Mouse (Mus musculus): ENCODE results near the gene Fetub. TPM values are rescaled to one million over a fixed set of nuclear protein-coding genes. Genes with fewer than 3 reads are reported as not detected.

Gene Fetub
- total and polyA plus RNA-seq, 3 experiments = 0.66 to 5.1 (median 2.1) TPM

DNA sequence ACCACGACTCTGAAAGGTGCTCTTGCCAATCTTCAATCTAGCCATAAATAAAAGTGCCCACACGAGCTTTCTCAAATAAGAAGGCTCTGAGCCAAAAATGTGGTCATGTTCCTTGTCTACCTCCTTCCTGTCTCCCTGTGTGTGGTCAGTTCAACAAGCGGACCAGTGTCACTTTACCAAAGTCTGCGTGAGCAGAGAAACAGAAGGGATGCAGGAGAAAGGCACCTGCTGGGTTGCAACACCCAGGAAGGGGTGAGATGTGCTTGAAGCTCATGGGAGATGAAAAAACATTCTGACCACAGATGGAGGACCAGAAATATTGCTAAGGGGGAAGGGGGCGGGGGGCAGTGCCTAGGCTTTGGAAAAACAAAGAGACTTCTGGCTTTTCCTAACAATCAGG, 18.8 kb upstream of the Fetub start:
- no peak for DNase-seq (ENCODE audit: low spot score)
- no peaks in the 10 kb centered on the region for H3K36me3 ChIP-seq (replicated peaks)
- no peak overlapping the region for H3K4me3 ChIP-seq (ENCODE audit: low read depth, low read length)
- TF ChIP-seq POLR2AphosphoS5 (IDR thresholded peaks at IDR 0.05; ENCODE audit: insufficient replicate concordance, low read depth, low read length) (no peak), GATA2 (IDR thresholded peaks at IDR 0.05; ENCODE audit: borderline replicate concordance, low read depth, low read length) (no peak), GATA1 (IDR thresholded peaks at IDR 0.05; ENCODE audit: borderline replicate concordance, low read length) (no peak)
- H3K4me1 ChIP-seq (ENCODE audit: insufficient read depth, low read depth, low read length) = no peaks in the 10 kb centered on the region
- H3K9me3 ChIP-seq (replicated peaks) = no peaks in the 10 kb centered on the region
- peaks cover 6% of the 10 kb centered on the region for H3K27me3 ChIP-seq (ENCODE audit: insufficient read depth, low read length)
- ATAC-seq (ENCODE audit: extremely low read depth, insufficient number of reproducible peaks, low FRiP score, poor library complexity, severe bottlenecking) = no peak

DNA sequence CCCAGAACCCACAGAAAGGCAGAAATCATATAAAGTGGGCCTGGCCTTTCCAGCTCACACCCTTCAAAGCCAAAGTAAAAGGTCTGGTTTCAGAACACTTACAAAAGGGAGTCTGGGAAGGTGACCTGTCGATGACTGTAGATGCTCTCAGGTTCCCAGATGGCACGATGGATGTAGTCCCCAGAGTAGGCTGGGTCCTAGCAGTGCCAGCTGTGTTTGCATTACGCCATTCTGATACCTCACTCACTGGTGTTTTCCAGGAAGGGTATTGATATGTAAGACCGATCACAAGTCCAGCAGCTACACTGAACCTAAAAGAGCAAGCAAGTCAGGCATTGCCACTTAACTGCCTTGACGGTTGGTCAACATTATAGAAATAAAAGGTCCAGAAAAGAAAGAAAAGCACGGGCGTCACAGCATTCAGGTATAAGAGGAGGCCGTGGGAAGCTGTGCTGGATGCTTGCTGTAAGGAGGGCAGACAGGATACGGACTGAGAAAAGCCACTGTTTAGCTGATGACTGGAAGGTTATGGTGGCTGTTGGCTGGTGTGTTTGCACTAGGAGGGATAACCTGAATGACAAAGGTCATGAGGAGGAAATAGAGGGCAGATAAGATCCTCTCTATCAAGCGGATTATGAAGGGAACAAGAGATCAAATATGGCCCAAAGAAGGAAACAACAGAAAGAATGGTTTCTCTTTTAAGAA, 18.1 kb upstream of the Fetub start:
- TF ChIP-seq TAL1 (conservative IDR thresholded peaks at IDR 0.05; ENCODE audit: low read depth, low read length) = no peak
- no peak for TF ChIP-seq POLR2AphosphoS5 (IDR thresholded peaks at IDR 0.05; ENCODE audit: insufficient replicate concordance, low read depth, low read length)
- no peak for TF ChIP-seq CTCF (IDR thresholded peaks at IDR 0.05; ENCODE audit: low read depth, low read length)
- TF ChIP-seq GATA1 (IDR thresholded peaks at IDR 0.05; ENCODE audit: borderline replicate concordance, low read length) = no peak
- no peak for TF ChIP-seq GATA2 (IDR thresholded peaks at IDR 0.05; ENCODE audit: borderline replicate concordance, low read depth, low read length)
- Histone ChIP-seq H3K9me3 (replicated peaks) (no peaks in the 10 kb centered on the region), H3K4me3 (ENCODE audit: low read depth, low read length) (no peak overlapping the region), H3K27me3 (ENCODE audit: insufficient read depth, low read length) (peaks cover 8% of the 10 kb centered on the region), H3K36me3 (replicated peaks) (no peaks in the 10 kb centered on the region), H3K4me1 (ENCODE audit: insufficient read depth, low read depth, low read length) (no peaks in the 10 kb centered on the region)
- DNase-seq (ENCODE audit: low spot score) (no peak), ATAC-seq (ENCODE audit: extremely low read depth, insufficient number of reproducible peaks, low FRiP score, poor library complexity, severe bottlenecking) (no peak)

DNA sequence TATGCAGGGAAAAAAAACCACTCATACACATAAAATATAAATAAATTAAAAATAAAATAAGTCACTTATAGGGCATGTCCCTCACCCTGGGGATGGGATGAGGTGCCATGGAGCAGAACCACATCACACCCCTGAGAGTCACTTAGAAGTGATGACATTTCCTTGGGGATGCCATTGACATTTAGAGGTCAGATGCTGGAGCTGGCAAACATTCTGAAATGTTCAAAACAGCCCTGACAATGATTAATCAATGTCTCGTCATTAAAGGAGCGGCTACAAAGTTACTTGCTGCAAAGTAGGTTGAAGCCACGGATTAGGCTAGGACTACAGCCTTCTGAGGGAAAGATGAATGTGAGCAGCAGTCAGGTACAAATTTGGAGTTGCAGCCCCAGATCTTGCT, 16.8 kb upstream of the Fetub start:
- no peak for TF ChIP-seq GATA1 (IDR thresholded peaks at IDR 0.05; ENCODE audit: borderline replicate concordance, low read length)
- no peak for TF ChIP-seq POLR2AphosphoS5 (IDR thresholded peaks at IDR 0.05; ENCODE audit: insufficient replicate concordance, low read depth, low read length)
- no peak for TF ChIP-seq CTCF (IDR thresholded peaks at IDR 0.05; ENCODE audit: low read depth, low read length)
- ATAC-seq (ENCODE audit: extremely low read depth, insufficient number of reproducible peaks, low FRiP score, poor library complexity, severe bottlenecking) (no peak), DNase-seq (ENCODE audit: low spot score) (no peak)
- Histone ChIP-seq H3K36me3 (replicated peaks) (no peaks in the 10 kb centered on the region), H3K27me3 (ENCODE audit: insufficient read depth, low read length) (peaks cover 5% of the 10 kb centered on the region; the same call in 1 of the 2 replicates), H3K9me3 (replicated peaks) (no peaks in the 10 kb centered on the region), H3K4me1 (ENCODE audit: insufficient read depth, low read depth, low read length) (no peaks in the 10 kb centered on the region), H3K4me3 (ENCODE audit: low read depth, low read length) (no peak overlapping the region)

DNA sequence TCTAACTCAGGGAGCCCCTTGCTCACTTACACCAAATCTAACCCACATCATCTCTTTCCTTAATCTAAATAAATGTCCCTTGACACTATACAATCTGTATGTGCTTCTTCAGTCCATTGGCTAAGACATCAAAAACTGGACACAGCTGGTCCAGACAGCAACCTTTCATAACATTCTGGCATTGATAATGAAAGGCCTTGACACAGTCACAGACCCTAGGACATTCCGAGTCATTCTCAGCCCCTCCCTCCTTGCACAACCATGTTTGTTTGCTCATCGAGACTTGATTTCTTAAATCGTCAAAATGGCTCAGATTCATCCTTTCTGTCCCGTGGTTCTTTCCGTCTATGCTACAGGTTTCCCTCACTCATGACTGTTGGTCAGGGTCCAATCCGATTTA, 8.8 kb upstream of the Fetub start:
- Histone ChIP-seq H3K27me3 (ENCODE audit: insufficient read depth, low read length) (peaks cover 7% of the 10 kb centered on the region; the same call in 1 of the 2 replicates), H3K36me3 (replicated peaks) (no peaks in the 10 kb centered on the region), H3K4me1 (ENCODE audit: insufficient read depth, low read depth, low read length) (no peaks in the 10 kb centered on the region), H3K4me3 (ENCODE audit: low read depth, low read length) (no peak overlapping the region), H3K9me3 (replicated peaks) (no peaks in the 10 kb centered on the region)
- ATAC-seq (ENCODE audit: extremely low read depth, insufficient number of reproducible peaks, low FRiP score, poor library complexity, severe bottlenecking) (no peak), DNase-seq (ENCODE audit: low spot score) (no peak)
- no peak for TF ChIP-seq POLR2AphosphoS5 (IDR thresholded peaks at IDR 0.05; ENCODE audit: insufficient replicate concordance, low read depth, low read length)
- no peak for TF ChIP-seq TAL1 (conservative IDR thresholded peaks at IDR 0.05; ENCODE audit: low read depth, low read length)
- no peak for TF ChIP-seq CTCF (IDR thresholded peaks at IDR 0.05; ENCODE audit: low read depth, low read length)
- no peak for TF ChIP-seq GATA1 (IDR thresholded peaks at IDR 0.05; ENCODE audit: borderline replicate concordance, low read length)
- no peak for TF ChIP-seq GATA2 (IDR thresholded peaks at IDR 0.05; ENCODE audit: borderline replicate concordance, low read depth, low read length)

DNA sequence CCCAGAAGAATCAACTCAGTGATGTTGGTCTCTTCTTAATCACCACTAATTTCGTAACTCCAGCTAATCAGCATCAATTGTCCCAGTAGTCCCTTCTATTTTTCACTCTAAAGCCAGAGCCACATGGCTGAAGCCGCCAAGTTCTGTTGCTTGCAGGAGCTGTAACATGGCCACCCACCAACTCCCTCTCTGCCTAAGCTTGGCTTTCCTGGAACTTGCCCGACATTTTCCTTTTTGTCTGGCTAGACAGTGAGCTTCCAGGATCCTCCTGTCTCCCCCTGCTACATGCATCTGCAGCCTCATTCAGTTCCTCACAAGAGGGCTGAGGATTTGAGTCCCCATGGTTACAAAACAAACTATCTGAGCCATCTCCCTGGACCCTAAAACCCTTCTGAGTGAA, 6.1 kb upstream of the Fetub start:
- ATAC-seq (ENCODE audit: extremely low read depth, insufficient number of reproducible peaks, low FRiP score, poor library complexity, severe bottlenecking) (no peak), DNase-seq (ENCODE audit: low spot score) (no peak)
- Histone ChIP-seq H3K4me3 (ENCODE audit: low read depth, low read length) (no peak overlapping the region), H3K36me3 (replicated peaks) (no peaks in the 10 kb centered on the region), H3K4me1 (ENCODE audit: insufficient read depth, low read depth, low read length) (no peaks in the 10 kb centered on the region), H3K9me3 (replicated peaks) (peaks cover 3% of the 10 kb centered on the region), H3K27me3 (ENCODE audit: insufficient read depth, low read length) (peaks cover 5% of the 10 kb centered on the region; the same call in 1 of the 2 replicates)
- TF ChIP-seq TAL1 (conservative IDR thresholded peaks at IDR 0.05; ENCODE audit: low read depth, low read length) = no peak
- TF ChIP-seq GATA2 (IDR thresholded peaks at IDR 0.05; ENCODE audit: borderline replicate concordance, low read depth, low read length) = no peak
- TF ChIP-seq POLR2AphosphoS5 (IDR thresholded peaks at IDR 0.05; ENCODE audit: insufficient replicate concordance, low read depth, low read length) = no peak
- TF ChIP-seq CTCF (IDR thresholded peaks at IDR 0.05; ENCODE audit: low read depth, low read length) = no peak
- TF ChIP-seq GATA1 (IDR thresholded peaks at IDR 0.05; ENCODE audit: borderline replicate concordance, low read length) = no peak

DNA sequence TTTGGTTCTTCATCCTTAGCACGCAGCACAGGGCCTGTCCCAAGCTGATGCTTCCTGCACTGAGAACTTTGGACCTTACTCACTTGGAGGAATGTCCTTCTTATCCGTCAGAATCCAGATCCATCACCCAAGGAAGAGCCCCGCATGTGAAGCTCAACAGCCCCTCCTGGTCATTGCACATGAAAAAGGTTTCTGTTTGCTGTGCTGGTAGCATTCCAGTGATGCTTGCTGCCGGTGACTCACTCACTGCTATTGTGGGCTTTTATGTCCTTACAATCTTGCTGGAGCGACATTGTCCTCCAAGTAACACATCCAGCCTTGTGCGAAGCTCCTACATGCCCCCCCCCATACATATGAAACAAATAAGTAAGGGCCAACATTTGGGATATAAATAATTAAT, 5.2 kb upstream of the Fetub start:
- no peaks in the 10 kb centered on the region for H3K4me1 ChIP-seq (ENCODE audit: insufficient read depth, low read depth, low read length)

More for the DNA sequence above, 5.2 kb upstream of the Fetub start:
- H3K4me3 ChIP-seq (ENCODE audit: low read depth, low read length) = no peak overlapping the region
- H3K36me3 ChIP-seq (replicated peaks) = no peaks in the 10 kb centered on the region
- H3K27me3 ChIP-seq (ENCODE audit: insufficient read depth, low read length) = peaks cover 5% of the 10 kb centered on the region
- no peak for DNase-seq (ENCODE audit: low spot score)
- TF ChIP-seq TAL1 (conservative IDR thresholded peaks at IDR 0.05; ENCODE audit: low read depth, low read length) (no peak), POLR2AphosphoS5 (IDR thresholded peaks at IDR 0.05; ENCODE audit: insufficient replicate concordance, low read depth, low read length) (no peak), CTCF (IDR thresholded peaks at IDR 0.05; ENCODE audit: low read depth, low read length) (no peak), GATA2 (IDR thresholded peaks at IDR 0.05; ENCODE audit: borderline replicate concordance, low read depth, low read length) (no peak), GATA1 (IDR thresholded peaks at IDR 0.05; ENCODE audit: borderline replicate concordance, low read length) (no peak)
- H3K9me3 ChIP-seq (replicated peaks) = peaks cover 3% of the 10 kb centered on the region
- ATAC-seq (ENCODE audit: extremely low read depth, insufficient number of reproducible peaks, low FRiP score, poor library complexity, severe bottlenecking) = no peak
